Mouse (Mus musculus) myocyte (in vitro differentiated cells): Measurements from ENCODE around the gene Myt1l.

Experiments
- CEBPB ChIP-seq: IDR thresholded peaks from 2 replicates; pipeline ENCODE4 v1.6.1; 2011; ENCODE audit warnings: mild to moderate bottlenecking, moderate library complexity; ENCODE audit not compliant: poor library complexity, insufficient read depth, severe bottlenecking
- E2F4 ChIP-seq: IDR thresholded peaks from one replicate; pipeline ENCODE4 v1.6.1; 2011; ENCODE audit warnings: mild to moderate bottlenecking, control low read depth, moderate library complexity; ENCODE audit not compliant: insufficient read depth
- POLR2A ChIP-seq: IDR thresholded peaks from one replicate; pipeline ENCODE4 v1.6.1; 2011; ENCODE audit warnings: low read depth, mild to moderate bottlenecking, control low read depth, moderate library complexity; ENCODE audit not compliant: insufficient read length
- TCF12 ChIP-seq: IDR thresholded peaks from one replicate; pipeline ENCODE4 v1.6.1; 2011; ENCODE audit warnings: mild to moderate bottlenecking, control low read depth; ENCODE audit not compliant: poor library complexity, insufficient read depth, severe bottlenecking
- USF1 ChIP-seq: IDR thresholded peaks from one replicate; pipeline ENCODE4 v1.6.1; 2011; ENCODE audit warnings: low read depth, mild to moderate bottlenecking, control low read depth, moderate library complexity

DNA sequence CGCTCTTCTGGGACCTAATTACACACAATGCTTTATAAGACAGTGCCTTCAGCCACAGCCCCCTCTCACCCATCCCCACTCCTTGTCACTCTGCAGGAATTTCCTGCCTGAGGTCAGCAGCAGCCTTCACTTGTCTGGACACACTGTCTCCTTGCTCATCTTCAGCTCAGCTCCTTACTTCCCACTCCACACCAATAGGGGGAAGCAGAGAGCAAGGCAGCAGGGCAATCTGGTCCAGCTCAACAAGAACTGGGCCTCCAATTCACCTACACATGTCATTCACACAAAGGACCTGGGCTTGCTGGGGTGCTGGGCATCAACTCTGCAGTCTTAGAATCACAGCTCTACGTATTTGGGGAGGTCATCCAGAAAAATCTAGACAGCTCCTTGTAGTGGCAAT lies 33.0 kb downstream of the Myt1l start:
- TF ChIP-seq USF1 (no peak), E2F4 (no peak), CEBPB (no peak), POLR2A (no peak), TCF12 (no peak)
